Mouse (Mus musculus) embryo, embryonic 11.5 days (tissue): ENCODE measurements around the gene Cdca4.

Experiments used
- DNase-seq: peaks from one replicate; pipeline ENCODE4 v3.0.0-alpha.2; 2012; ENCODE audit warnings: low read depth, low spot score

Gene Cdca4

GRCm38 (mm10) chr12:112829244-112829864 is at the start of gene Cdca4:
Gene Cdca4 (minus strand): TSS chr12:112829423.
- peak; percentile 98 for DNase-seq

- no peak for DNase-seq
These were observed 48.4 kb upstream of the Cdca4 start for GRCm38 (mm10) chr12:112877607-112878020.

GRCm38 (mm10) chr12:112877073-112877576 is 47.9 kb upstream of the Cdca4 start:
- no peak for DNase-seq

GRCm38 (mm10) chr12:112876332-112877072 is 47.3 kb upstream of the Cdca4 start:
- DNase-seq: no peak

GRCm38 (mm10) chr12:112875225-112876013 is 46.2 kb upstream of the Cdca4 start:
- peak; percentile 80 for DNase-seq

GRCm38 (mm10) chr12:112874199-112874598 is 45.0 kb upstream of the Cdca4 start:
- DNase-seq: no peak

- peak; percentile 53 for DNase-seq
These were observed 44.4 kb upstream of the Cdca4 start for GRCm38 (mm10) chr12:112873452-112874190.

- no peak for DNase-seq
These were observed 43.8 kb upstream of the Cdca4 start for GRCm38 (mm10) chr12:112872991-112873390.

GRCm38 (mm10) chr12:112871272-112871671 is 42.0 kb upstream of the Cdca4 start:
- DNase-seq: no peak

- no peak for DNase-seq
These were observed 41.6 kb upstream of the Cdca4 start for GRCm38 (mm10) chr12:112870775-112871174.

- DNase-seq: no peak
These were observed 40.6 kb upstream of the Cdca4 start for GRCm38 (mm10) chr12:112869783-112870204.

GRCm38 (mm10) chr12:112868178-112869087 is 39.2 kb upstream of the Cdca4 start, which contains the start of gene Gpr132:
Gene Gpr132 (minus strand): TSS chr12:112868228.
- no peak for DNase-seq

- no peak for DNase-seq
These were observed 38.0 kb upstream of the Cdca4 start for GRCm38 (mm10) chr12:112867106-112867674.

GRCm38 (mm10) chr12:112866467-112867080 is 37.4 kb upstream of the Cdca4 start:
- no peak for DNase-seq

- DNase-seq: no peak
These were observed 35.6 kb upstream of the Cdca4 start for GRCm38 (mm10) chr12:112864804-112865203.

GRCm38 (mm10) chr12:112861911-112862321 is 32.7 kb upstream of the Cdca4 start:
- no peak for DNase-seq

- DNase-seq: no peak
These were observed 31.5 kb upstream of the Cdca4 start for GRCm38 (mm10) chr12:112860765-112861164.

GRCm38 (mm10) chr12:112859930-112860329 is 30.7 kb upstream of the Cdca4 start:
- no peak for DNase-seq

GRCm38 (mm10) chr12:112858581-112859336 is 29.5 kb upstream of the Cdca4 start:
- no peak for DNase-seq
